Mouse (Mus musculus): Measurements from ENCODE around the gene Kctd5.
"Not testable (repeated sequence)": the region's sequence is repeated elsewhere in the genome, so short reads cannot be mapped to it uniquely, and the experiment has no call there.

Gene Kctd5

DNA sequence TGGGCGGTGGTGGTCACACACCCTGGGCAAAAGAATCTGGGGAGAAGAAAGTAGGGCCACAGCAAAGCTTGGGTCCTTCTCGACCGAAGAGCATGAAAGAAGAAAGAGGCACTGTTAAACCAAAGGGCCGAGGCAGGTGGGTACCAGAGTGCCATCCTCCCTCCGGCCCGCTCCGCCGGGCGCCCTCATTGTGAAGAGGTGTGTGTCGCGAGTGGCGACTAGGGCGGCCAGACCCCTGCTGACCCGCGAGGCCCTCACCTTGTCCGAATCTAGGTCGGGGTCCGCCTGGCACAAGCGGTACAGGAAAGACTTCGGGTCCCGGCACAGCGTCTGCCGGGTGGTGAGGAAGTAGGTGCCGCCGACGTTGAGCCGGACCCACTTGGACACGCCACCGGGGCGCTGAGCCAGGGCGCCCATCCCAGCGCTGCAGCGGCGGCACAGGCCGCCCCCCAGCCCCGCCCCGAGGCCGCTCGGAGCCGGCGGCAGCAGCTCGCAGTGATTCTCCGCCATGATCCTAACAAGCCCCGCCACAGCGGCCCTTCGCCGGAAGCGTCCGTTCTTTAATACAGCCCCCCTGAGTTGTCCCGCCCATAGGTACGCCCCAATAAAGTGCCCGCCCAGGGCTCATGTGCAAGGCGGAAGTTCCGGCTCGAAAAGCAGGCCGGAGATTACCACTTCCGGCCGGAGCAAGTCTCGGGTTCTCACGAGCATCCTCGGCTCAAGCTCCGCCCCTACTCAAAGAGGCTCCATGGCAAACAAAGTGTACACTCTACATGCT is at the start of gene Kctd5:
TSS of gene Kctd5 (minus strand) at position 567 of the 778 bp plus-strand sequence.
- peak; percentile 94 for DNase-seq

DNA sequence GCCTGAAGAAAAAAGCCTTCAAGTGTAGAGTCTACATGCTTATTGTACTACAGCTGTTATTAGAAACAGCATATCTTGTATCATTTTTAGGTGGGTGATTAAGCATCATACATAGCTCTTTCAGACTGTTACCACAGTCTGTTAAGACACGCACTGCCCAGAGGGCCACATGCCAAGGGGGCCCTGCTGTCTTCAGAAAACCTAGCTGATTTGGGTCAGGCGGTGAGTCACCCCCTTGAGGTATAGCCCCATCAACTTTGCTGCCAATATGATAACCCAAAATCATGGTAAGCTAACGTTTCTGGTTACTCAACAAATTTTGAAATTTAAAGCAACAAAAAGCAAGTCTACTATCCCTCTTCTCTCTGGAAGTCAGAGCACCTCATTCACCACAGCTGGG is 46.2 kb upstream of the Kctd5 start:
- DNase-seq, result no peak

DNA sequence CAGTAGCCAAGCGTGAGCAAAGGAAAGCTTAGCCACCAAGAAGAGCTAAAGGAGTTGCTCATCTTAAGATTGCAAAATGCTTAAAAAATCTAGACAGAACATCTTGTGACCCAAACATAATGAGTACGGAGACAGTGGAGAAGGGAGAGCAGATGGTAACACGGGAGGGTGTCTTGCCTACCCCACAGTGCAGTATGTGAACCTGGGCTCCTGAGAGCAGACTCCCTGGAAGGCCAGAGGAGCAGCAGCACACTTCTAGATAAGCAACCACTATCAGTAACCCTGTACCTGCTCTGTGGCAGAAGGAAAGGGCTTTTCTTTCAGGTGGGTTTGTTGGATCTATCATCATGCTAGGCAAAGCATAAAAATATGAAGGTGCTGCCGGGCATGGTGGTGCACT is 39.7 kb upstream of the Kctd5 start:
- no peak for DNase-seq

DNA sequence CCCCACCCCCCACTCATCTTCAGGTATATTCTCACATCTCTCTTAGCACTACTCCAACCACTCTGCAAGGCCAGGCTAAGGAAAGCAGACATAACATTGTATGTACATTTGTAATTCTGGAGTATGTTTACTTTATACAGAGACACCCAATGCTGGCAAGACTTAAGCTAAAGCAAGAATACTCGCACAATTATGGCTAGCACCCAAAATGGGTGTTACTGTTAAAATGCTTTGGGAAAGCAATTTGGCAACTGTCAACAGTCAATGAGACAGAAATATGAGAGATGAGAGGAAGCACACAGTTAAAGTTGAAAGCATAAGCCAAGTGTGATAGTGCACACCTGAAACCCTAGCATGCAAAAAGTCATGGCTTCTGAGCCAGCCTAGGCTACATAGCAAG is 38.0 kb upstream of the Kctd5 start:
- no peak for DNase-seq

DNA sequence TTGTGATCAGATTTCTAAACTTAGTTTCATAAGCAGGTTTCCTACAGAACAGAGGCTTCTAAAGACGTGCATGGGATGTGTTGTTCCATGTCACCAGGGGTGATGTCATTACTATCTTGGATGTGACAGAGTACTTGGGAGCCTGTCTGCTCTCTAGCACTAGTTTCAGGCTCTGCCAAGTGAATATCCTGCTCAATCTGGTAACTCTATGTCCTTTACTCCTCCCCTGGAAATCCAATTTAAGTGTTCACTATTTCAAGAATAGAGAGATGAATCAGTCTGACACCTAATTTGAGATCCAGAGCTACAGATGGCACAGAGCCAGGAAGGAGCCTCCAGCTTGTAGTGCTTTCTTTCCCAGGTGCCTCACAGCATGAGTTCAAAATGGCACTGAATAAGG is 35.6 kb upstream of the Kctd5 start:
- DNase-seq, result no peak

DNA sequence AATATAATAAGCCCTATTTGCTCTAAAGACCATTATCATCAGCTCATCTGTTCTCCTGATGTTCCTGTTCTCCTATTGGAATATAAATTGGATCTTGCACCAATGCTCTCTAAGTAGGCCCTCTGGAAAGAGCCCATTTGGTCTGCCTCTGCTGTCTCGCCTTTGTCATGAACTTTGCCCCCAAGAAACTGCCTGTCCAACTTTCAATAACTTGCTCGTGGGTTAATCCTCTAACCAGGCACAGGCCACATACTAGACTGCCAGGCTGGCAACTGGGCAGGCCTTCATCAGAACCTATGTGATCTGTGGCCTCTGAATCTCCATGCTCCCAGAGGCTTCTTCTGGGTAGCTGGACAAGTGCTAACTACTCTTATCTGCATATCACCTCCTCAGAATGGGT is 31.8 kb upstream of the Kctd5 start:
- DNase-seq, result no peak

DNA sequence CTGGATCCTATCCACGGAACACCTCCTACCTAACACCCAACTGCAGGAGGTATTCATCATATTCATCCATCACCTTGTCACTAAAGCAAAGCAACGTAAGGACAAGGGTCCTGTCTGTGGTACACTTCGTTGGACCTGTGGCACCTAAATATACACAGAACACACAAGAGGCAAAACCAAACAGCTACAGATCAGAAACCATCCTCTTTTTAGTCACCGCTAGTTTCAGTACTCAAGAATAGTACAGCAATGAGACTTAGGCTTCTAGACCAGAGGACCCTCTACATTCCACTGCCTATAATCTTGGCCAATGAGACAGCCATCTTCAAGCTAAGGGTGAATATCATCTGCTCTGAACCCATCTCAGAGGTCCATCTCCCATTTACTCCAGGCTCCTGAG is 25.1 kb upstream of the Kctd5 start:
- DNase-seq, result no peak

DNA sequence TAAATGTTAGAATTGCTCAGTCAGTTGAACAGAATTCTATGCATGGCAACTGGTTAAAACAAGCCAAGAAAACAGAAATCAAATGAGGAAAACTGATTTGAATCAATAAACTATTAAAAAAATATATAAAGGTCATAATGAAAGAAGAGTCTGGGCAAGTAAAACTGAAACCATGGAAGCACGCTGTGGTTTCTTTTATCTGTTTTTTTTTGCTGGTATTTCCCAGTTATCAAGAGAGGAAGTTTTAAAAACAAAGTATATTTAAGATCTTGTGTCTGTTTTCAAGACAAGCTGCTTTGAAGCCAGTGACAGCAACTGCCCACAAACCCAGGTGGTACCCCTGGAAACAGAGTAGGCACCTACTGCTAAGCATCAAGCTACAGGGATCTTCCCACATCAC is 17.3 kb upstream of the Kctd5 start:
- no peak for DNase-seq

DNA sequence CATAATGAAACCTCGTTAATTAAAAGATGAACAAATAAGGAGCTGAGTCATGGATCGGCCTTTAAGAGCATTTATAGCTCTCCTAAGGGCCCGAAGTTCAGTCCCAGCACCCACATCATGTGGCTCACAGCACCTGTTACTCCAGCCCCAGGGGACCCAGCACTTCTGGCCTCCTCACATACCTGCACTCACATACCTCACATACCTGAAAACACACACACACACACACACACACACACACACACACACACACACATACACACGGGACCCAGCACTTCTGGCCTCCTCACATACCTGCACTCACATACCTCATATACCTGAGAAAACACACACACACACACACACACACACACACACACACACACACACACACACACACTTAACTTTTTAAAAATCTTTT is 13.1 kb upstream of the Kctd5 start:
- DNase-seq, result not testable (repeated sequence)

DNA sequence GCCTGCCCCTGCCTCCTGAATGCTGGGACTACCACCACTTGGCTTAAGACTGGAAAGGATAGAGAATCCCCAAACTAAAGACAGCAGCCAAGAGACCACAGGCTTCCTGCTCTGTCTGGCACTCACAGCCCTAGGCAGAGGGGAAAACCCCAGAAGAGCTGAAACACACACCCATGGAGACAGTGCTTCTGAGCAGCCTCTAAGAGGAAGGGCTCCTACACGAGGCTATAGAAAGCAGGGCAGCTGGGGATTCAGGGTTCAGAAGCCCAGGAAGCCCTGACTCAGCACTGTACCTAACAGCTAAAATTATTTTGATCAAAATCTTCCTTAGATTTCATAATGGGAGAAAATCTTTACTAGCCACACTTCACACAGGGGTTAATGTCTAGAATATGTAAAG is 11.3 kb upstream of the Kctd5 start:
- DNase-seq, result no peak

DNA sequence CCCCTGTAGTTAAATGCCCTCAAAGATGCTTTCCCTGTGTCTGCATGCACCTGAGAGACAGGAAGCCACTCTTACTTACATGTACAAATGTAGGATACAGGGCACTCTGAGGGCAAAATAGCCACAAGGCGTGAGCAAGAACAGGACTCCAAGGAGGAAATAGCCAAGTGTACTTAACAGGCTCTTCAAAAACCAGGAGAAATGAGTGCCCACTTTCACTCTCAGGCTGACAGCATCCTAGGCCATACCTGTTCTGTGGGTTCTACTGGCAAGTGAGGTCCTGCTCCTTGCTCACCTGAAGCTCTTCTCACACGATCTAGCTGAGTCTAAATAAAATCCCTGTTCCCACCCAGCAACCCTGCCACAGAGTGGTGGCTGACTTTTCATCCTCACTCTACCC is 3.8 kb upstream of the Kctd5 start:
- no peak for DNase-seq

DNA sequence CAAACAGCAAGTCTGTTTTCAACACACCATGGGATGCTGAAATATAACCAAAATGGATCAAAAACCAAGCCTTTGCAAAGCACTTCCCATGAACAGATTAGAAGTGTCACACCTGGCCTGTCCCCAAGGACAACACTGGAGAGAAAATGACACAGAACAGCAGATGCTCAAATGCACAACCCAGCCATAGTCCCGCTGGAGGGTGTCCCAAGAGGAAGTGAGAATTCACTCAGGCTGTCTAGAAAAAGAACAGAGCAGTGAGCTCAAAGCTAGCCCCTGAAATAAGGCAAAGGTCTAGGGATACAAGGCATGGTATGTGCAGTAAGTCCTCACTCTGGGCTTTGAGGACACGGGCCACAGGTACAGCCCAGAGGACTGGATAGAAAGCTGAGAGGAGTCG is 3.8 kb downstream of the Kctd5 start:
- no peak for DNase-seq

DNA sequence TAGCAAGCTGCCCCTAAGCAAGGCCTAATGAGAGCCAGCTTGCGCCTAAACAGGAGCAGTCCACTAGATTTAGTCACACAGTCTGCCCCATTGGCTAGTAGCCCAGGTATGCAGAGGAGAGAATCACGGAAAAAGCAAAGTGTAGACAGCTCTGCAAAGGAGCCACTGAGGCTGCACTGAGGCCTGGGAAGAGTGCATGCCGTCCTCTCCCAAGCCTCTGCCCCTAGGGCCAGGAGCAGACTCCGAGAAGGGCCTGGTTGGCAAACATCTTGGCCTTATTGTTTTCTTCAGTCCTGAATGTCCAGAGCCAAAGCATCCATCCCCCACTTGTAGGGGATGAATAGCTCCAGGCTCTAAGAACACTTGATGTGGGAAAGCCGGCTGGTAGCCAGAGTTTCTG is 5.0 kb downstream of the Kctd5 start:
- DNase-seq, result no peak

DNA sequence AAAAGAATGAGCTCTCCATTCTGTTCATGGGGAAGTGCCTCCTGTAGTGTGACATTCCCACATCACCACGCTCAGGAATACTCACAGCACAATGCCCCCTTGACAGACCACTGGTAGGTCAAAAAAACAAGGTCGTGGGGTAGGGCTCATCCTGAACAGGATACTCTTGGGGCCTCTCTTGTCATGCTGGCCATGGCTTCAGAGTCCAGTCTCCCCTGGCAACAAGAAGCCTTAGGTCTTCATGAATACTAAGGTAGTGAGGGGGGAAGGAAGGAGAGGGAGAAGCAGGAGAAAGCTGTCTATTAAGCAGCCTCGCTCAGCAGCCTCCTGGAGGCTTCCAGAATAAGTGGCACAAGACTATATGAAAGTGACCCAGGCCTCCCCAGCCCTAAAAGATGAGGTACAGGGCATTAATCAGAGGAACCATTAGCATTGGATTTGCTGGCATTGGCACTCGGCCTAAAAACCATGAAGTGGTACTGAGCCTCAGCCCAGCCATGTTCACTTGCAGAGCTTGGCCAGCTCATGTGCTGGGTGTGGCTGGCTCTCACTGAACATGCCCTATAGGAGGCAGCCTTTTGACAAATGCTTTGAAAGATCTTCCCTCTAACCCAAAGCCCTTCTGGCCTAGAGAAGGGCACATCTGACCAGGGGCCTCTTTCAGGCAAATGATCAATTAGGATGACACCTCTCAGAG is 10.7 kb downstream of the Kctd5 start:
- DNase-seq, result no peak

DNA sequence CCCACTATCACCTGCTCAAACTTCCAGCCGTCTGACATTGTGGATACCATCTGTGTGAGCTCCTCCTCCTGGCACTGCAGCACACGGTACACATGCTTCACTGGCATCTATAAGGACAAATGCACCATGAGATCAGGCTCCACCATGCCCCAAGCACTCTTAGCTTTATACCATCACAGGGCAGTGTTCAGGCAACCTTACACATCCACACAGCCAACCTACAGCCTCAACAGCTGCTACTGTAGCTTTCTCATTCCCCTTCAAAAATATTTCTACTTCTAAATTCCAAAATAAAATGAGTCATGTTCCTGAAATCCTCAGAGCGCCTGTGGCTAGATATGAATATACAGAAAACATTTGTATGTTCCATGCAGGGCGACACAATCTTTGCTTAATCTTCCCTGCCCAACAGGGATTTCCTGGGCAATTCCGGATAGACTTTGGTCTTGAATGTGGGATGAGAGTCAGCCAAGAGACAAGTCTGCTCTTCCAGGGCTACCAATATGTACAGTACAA is 15.5 kb downstream of the Kctd5 start:
- DNase-seq, result no peak

DNA sequence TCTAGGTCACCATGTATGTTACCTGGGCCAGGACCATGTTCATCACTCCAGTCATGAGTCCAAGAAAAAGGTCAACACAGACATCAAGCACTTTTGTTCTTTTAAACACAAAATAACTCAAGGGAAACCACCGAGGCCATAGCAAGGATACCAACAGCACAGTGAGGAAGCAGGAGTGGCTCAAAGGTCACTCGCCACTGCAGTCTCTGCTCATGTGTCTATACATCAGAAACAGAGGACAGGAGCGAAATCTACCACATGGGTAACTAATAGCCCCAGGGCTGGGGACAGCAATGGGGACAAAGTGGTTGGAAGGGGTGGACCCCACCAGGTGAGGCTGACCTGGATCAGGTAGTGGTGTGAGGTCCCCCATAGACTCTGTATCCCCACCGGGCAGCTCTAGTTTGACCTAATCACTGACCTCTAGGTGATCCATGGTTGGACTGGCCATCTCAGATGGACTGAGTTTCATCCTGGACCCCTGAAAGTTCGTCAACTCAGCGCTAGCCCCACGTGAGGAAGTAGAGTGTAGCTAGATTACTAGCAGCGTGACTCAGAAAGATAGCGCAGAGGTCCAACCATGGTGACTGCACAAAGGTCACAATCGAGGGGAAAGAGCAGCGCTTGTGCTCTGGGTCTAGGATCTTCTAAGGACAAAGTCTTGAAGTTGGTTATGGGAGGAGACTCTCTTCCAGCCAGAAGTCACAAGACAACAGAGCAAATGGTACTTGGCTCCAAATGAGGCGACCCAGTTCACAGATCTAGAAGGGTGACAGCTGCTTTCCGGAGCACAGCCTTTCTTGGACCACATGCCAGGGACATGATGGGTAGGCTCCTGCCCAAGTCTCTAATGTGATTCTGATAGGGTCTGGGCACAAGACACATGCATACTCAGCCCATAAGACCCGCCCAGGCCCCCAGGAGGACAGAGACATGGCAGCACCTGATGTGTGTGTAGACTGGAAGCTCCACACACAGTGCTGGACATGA is 16.4 kb downstream of the Kctd5 start:
- no peak for DNase-seq

DNA sequence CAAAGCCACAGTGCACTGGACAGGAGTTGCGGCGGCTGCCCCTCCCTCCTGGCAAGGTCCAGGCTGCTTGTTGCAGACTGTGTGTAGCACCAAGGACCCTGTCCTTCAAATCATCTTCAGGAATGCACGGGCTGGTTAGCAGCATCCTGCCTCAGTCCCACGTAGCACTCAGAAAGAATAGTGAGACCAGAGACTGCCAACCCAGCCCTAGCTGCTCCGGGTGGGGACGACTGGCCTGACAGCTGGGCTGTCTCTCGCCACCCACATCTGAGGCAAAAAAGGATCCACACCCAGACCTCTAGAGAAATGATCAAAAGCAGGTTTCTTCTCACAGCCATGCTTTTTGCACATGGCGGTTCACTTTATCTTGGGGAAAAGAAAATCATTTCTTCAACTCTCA is 24.3 kb downstream of the Kctd5 start:
- DNase-seq, result no peak

DNA sequence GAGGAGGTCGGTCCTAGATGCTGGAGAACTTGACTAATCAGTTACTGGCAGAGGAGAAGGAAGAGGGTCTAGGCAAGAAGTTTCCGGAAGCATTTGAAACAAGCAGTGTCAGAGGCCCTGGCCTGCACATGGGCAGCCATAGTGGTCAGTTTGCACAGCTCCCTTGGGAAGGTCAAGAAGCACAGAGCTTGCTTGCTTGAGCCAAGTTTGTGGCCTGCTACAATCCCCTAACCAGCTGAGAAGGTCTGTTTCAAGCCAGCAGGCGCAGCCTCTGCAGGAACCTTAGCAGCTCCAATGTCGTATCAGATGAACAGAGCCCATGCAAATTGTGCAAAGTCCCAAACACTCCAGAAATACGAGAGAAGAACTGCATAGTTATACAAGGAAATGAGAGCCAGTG is 25.2 kb downstream of the Kctd5 start:
- DNase-seq, result no peak

DNA sequence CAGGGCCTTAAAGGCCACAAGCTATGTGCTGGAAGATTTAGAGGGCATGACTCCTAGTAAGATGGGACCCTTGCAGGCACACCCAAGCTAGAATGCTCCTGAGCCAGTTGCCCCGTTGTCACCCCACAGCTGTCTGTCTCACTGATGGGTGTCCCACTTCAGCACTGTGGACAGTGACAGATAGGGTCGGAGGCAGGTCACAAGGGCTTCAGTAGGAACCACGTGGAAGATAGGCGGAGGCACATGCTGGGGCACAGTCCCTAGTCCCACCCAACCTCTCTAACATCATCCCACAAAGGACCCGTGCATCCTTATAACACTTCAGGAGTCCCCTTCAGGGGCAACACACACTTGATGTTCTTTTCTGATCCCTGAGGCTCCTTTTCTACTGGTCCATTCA is 27.3 kb downstream of the Kctd5 start:
- no peak for DNase-seq

DNA sequence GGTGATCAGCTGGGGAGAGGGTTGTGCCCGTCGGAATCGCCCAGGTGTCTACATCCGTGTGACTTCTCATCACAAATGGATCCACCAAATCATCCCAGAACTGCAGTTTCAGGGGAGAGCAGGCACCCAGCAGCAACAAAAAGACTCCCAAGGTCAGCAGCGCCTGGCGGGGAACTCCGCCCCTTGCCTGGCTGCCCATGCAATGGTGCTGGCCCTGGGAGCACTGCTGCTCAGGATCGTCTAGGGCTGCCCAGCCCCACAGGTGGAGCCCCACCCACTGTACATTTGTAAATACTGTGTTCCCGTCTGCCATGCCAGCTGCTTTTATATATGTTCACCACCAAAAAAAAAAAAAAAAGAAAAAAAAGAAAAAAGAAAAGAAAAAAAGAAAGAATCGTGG is 27.7 kb downstream of the Kctd5 start:
- no peak for DNase-seq

DNA sequence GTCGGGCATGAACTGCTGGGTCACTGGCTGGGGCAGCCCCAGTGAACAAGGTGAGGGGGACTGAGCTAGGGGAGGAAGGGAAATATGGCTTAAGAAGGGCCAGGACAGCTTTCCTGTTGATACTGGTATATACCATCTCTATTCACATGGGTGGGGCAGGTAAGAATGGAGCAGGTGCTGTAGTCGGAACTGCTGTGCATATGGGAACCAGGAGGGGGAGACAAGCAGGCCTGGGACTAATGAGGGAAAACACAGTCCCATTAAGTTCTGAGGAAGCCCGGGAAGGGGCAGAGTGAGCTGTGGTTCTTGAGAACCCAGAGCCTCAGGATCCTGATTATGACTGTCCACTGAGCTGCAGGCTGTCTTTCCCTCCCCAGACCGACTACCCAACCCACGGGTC is 28.8 kb downstream of the Kctd5 start:
- DNase-seq, result no peak

DNA sequence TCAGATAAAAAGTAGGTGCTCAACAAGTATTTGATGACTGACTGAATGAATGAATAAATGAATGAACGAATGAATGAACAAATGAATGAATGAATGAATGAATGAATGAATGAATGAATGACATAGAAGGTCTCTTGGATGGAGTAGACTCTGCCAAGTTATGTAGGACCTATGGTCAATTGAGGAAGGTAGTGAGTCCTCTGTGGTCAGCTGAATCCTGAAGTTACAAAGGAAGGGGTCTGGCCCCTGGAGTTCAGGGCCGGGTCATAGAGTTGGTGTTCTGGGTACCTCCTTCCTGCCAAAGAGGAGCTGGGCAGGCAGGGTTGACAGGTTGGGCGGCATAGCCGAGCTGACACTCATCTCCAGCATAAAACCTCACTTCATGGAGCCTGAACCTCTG is 35.4 kb downstream of the Kctd5 start, which contains the start of gene Prss27:
TSS of gene Prss27 (plus strand) at position 301 of the 400 bp plus-strand sequence.
- no peak for DNase-seq

DNA sequence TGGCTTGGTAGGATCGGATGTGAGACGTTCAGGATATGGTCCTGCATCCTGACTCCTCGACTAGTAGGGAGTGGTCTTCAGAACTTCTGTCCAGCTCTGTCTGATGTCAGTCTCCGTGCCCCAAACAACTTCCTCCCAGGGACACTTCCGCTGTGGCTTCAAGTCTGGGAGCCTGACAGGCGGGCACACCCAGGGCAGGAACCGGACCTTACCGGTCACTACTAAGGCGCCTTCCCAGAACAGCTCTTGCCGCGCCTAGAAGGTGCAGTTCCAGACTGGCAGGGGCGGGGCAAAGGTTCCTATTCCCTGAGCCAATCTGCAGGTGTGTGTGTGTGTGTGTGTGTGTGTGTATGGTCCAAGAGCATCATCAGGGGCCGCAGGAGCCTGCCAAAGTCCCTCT is 35.9 kb downstream of the Kctd5 start:
- DNase-seq, result no peak

Data from liver (tissue).